Mouse (Mus musculus): ENCODE results near the gene Tesk2. TPM values are rescaled to one million over a fixed set of nuclear protein-coding genes. Genes with fewer than 3 reads are reported as not detected.

Tesk2 gene
- polyA plus RNA-seq, 1 experiment = 21.9 TPM

GRCm38 (mm10) chr4:116708791-116709390 is 11.9 kb upstream of the Tesk2 start:
- H3K4me1 ChIP-seq (ENCODE audit: control insufficient read depth, insufficient read depth, low read length) = peaks cover 3% of the 10 kb centered on the region
- H3K4me3 ChIP-seq (ENCODE audit: low read depth, low read length) = peak overlapping the region; percentile 92
- TF ChIP-seq CTCF (IDR thresholded peaks at IDR 0.05; ENCODE audit: low read depth, low read length) (no peak), POLR2A (IDR thresholded peaks at IDR 0.05; ENCODE audit: insufficient read depth, low read length) (no peak), EP300 (IDR thresholded peaks at IDR 0.05; ENCODE audit: insufficient read depth, low read depth, low read length) (no peak)
- peaks cover 10% of the 10 kb centered on the region; the same call in 1 of the 2 replicates for H3K36me3 ChIP-seq (ENCODE audit: control insufficient read depth, insufficient read depth, low read length, poor library complexity, severe bottlenecking)
- peak overlapping the region; percentile 72 for H3K9ac ChIP-seq (ENCODE audit: low read depth, poor library complexity, severe bottlenecking)
- H3K9me3 ChIP-seq (replicated peaks; ENCODE audit: control insufficient read depth, insufficient read depth, low read length, poor library complexity, severe bottlenecking) = no peaks in the 10 kb centered on the region
- H3K27ac ChIP-seq (ENCODE audit: insufficient read depth, low read length) = no peak overlapping the region
- no peaks in the 10 kb centered on the region for H3K27me3 ChIP-seq (ENCODE audit: control insufficient read depth, insufficient read depth, low read length, poor library complexity, severe bottlenecking)

GRCm38 (mm10) chr4:116710154-116710553 is 10.6 kb upstream of the Tesk2 start:
- no peak overlapping the region for H3K4me3 ChIP-seq (ENCODE audit: low read depth, low read length)
- no peak overlapping the region for H3K9ac ChIP-seq (ENCODE audit: low read depth, poor library complexity, severe bottlenecking)
- no peak for TF ChIP-seq CTCF (IDR thresholded peaks at IDR 0.05; ENCODE audit: low read depth, low read length)
- TF ChIP-seq POLR2A (IDR thresholded peaks at IDR 0.05; ENCODE audit: insufficient read depth, low read length) = no peak
- no peak for TF ChIP-seq EP300 (IDR thresholded peaks at IDR 0.05; ENCODE audit: insufficient read depth, low read depth, low read length)
- H3K9me3 ChIP-seq (replicated peaks; ENCODE audit: control insufficient read depth, insufficient read depth, low read length, poor library complexity, severe bottlenecking) = no peaks in the 10 kb centered on the region
- H3K27ac ChIP-seq (ENCODE audit: insufficient read depth, low read length) = no peak overlapping the region
- H3K27me3 ChIP-seq (ENCODE audit: control insufficient read depth, insufficient read depth, low read length, poor library complexity, severe bottlenecking) = no peaks in the 10 kb centered on the region
- peaks cover 3% of the 10 kb centered on the region for H3K4me1 ChIP-seq (ENCODE audit: control insufficient read depth, insufficient read depth, low read length)
- 0 out of 2 replicates have a peak, but pooled peaks cover 4% of the 10 kb centered on the region for H3K36me3 ChIP-seq (ENCODE audit: control insufficient read depth, insufficient read depth, low read length, poor library complexity, severe bottlenecking)

GRCm38 (mm10) chr4:116712536-116712935 is 8.2 kb upstream of the Tesk2 start:
- no peaks in the 10 kb centered on the region for H3K27me3 ChIP-seq (ENCODE audit: control insufficient read depth, insufficient read depth, low read length, poor library complexity, severe bottlenecking)
- no peak overlapping the region for H3K4me3 ChIP-seq (ENCODE audit: low read depth, low read length)
- H3K4me1 ChIP-seq (ENCODE audit: control insufficient read depth, insufficient read depth, low read length) = no peaks in the 10 kb centered on the region
- H3K9ac ChIP-seq (ENCODE audit: low read depth, poor library complexity, severe bottlenecking) = no peak overlapping the region
- H3K36me3 ChIP-seq (ENCODE audit: control insufficient read depth, insufficient read depth, low read length, poor library complexity, severe bottlenecking) = 0 out of 2 replicates have a peak, but pooled peaks cover 4% of the 10 kb centered on the region
- no peak overlapping the region for H3K27ac ChIP-seq (ENCODE audit: insufficient read depth, low read length)
- no peaks in the 10 kb centered on the region for H3K9me3 ChIP-seq (replicated peaks; ENCODE audit: control insufficient read depth, insufficient read depth, low read length, poor library complexity, severe bottlenecking)
- TF ChIP-seq CTCF (IDR thresholded peaks at IDR 0.05; ENCODE audit: low read depth, low read length) = no peak
- TF ChIP-seq EP300 (IDR thresholded peaks at IDR 0.05; ENCODE audit: insufficient read depth, low read depth, low read length) = no peak
- TF ChIP-seq POLR2A (IDR thresholded peaks at IDR 0.05; ENCODE audit: insufficient read depth, low read length) = no peak

GRCm38 (mm10) chr4:116719396-116719795 is 1.4 kb upstream of the Tesk2 start:
- Histone ChIP-seq H3K9me3 (replicated peaks; ENCODE audit: control insufficient read depth, insufficient read depth, low read length, poor library complexity, severe bottlenecking) (no peaks in the 10 kb centered on the region), H3K4me1 (ENCODE audit: control insufficient read depth, insufficient read depth, low read length) (no peaks in the 10 kb centered on the region), H3K27ac (ENCODE audit: insufficient read depth, low read length) (no peak overlapping the region), H3K36me3 (ENCODE audit: control insufficient read depth, insufficient read depth, low read length, poor library complexity, severe bottlenecking) (no peaks in the 10 kb centered on the region), H3K9ac (ENCODE audit: low read depth, poor library complexity, severe bottlenecking) (no peak overlapping the region), H3K4me3 (ENCODE audit: low read depth, low read length) (no peak overlapping the region), H3K27me3 (ENCODE audit: control insufficient read depth, insufficient read depth, low read length, poor library complexity, severe bottlenecking) (no peaks in the 10 kb centered on the region)
- TF ChIP-seq EP300 (IDR thresholded peaks at IDR 0.05; ENCODE audit: insufficient read depth, low read depth, low read length) = no peak
- no peak for TF ChIP-seq POLR2A (IDR thresholded peaks at IDR 0.05; ENCODE audit: insufficient read depth, low read length)
- TF ChIP-seq CTCF (IDR thresholded peaks at IDR 0.05; ENCODE audit: low read depth, low read length) = peak; percentile 13

- H3K27me3 ChIP-seq (ENCODE audit: control insufficient read depth, insufficient read depth, low read length, poor library complexity, severe bottlenecking) = no peaks in the 10 kb centered on the region
- H3K4me3 ChIP-seq (ENCODE audit: low read depth, low read length) = peak overlapping the region; percentile 89
- TF ChIP-seq EP300 (IDR thresholded peaks at IDR 0.05; ENCODE audit: insufficient read depth, low read depth, low read length) (no peak), POLR2A (IDR thresholded peaks at IDR 0.05; ENCODE audit: insufficient read depth, low read length) (no peak), CTCF (IDR thresholded peaks at IDR 0.05; ENCODE audit: low read depth, low read length) (no peak)
- H3K9me3 ChIP-seq (replicated peaks; ENCODE audit: control insufficient read depth, insufficient read depth, low read length, poor library complexity, severe bottlenecking) = no peaks in the 10 kb centered on the region
- H3K36me3 ChIP-seq (ENCODE audit: control insufficient read depth, insufficient read depth, low read length, poor library complexity, severe bottlenecking) = no peaks in the 10 kb centered on the region
- peaks cover 2% of the 10 kb centered on the region for H3K4me1 ChIP-seq (ENCODE audit: control insufficient read depth, insufficient read depth, low read length)
- H3K9ac ChIP-seq (ENCODE audit: low read depth, poor library complexity, severe bottlenecking) = peak overlapping the region; percentile 82
- H3K27ac ChIP-seq (ENCODE audit: insufficient read depth, low read length) = peak overlapping the region; percentile 71
Observed at GRCm38 (mm10) chr4:116721098-116721628, 415 bp downstream of the Tesk2 start.

GRCm38 (mm10) chr4:116722230-116722629 is 1.5 kb downstream of the Tesk2 start:
- H3K9me3 ChIP-seq (replicated peaks; ENCODE audit: control insufficient read depth, insufficient read depth, low read length, poor library complexity, severe bottlenecking) = no peaks in the 10 kb centered on the region
- no peak overlapping the region for H3K27ac ChIP-seq (ENCODE audit: insufficient read depth, low read length)
- peak overlapping the region; percentile 66; the same call in 1 of the 2 replicates for H3K9ac ChIP-seq (ENCODE audit: low read depth, poor library complexity, severe bottlenecking)
- H3K36me3 ChIP-seq (ENCODE audit: control insufficient read depth, insufficient read depth, low read length, poor library complexity, severe bottlenecking) = no peaks in the 10 kb centered on the region
- peak overlapping the region; percentile 57 for H3K4me3 ChIP-seq (ENCODE audit: low read depth, low read length)
- TF ChIP-seq CTCF (IDR thresholded peaks at IDR 0.05; ENCODE audit: low read depth, low read length) = no peak
- no peak for TF ChIP-seq POLR2A (IDR thresholded peaks at IDR 0.05; ENCODE audit: insufficient read depth, low read length)
- TF ChIP-seq EP300 (IDR thresholded peaks at IDR 0.05; ENCODE audit: insufficient read depth, low read depth, low read length) = no peak
- H3K4me1 ChIP-seq (ENCODE audit: control insufficient read depth, insufficient read depth, low read length) = peaks cover 3% of the 10 kb centered on the region
- no peaks in the 10 kb centered on the region for H3K27me3 ChIP-seq (ENCODE audit: control insufficient read depth, insufficient read depth, low read length, poor library complexity, severe bottlenecking)
